Mouse (Mus musculus) spleen, postnatal 36 days (tissue): ENCODE data around the gene Atg4a-ps.

Source experiments
- DNase-seq, 2 experiments: peaks; one replicate each; pipeline ENCODE4 v3.0.0; 2022; ENCODE audit warnings: low spot score in 2 of 2, mixed read lengths in 1 of 2

Gene Atg4a-ps

DNA sequence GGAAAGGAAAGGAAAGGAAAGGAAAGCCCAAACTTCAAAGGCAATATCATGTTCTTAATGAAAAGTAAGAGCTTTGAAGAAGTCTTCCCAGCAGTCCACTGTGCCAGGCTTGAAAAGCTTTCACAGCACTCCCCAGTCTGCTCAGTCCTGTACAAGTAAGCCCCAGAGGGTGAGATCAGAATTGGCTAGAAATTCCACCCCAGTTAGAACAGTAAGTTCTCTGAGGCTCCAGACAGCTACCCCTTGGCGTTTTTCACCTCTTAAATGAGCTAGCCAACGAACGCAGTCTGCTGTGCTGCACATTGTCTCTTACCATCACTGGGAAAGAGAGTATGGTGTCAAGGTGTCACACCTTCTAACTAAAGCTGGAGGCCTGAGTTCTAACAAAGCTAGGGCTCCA lies 18.2 kb downstream of the Atg4a-ps start:
- no peak for DNase-seq

DNA sequence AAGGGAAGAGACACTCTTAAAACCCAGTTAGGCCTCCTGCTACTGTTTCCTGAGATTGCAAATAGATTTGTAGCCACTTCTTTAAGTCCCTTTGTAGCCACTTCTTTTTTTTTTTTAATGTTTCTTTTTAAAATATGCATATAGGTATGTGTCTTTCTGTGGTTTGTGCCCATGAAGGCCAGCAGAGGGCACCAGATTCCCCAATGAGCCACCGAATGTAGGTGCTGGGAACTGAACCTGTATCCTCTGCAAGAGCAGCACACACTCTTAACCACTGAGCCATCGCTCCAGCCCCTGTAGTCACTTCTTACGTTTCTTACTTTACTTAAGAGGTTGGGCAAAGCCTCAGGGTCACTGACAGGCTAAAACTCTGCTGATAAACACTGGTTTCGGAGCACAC lies 19.4 kb downstream of the Atg4a-ps start:
- no peak for DNase-seq

DNA sequence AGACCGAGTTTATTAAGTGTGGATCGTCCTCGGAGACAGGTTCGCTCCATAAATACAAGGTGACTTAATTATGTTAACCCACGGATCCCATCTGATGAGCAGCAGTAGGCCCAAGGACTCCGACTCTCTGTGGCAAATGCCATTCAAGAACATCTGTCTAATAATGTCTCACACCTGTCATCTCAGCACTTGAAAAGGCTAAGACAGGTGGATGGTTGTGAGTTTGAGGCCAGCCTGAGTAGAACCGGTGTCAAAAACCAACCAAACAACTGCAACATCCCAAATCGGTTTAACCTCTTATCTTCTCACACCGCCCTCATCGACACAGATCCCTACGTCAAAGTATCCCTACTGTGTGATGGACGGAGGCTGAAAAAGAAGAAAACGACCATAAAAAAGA lies 20.7 kb downstream of the Atg4a-ps start:
- DNase-seq = no peak

DNA sequence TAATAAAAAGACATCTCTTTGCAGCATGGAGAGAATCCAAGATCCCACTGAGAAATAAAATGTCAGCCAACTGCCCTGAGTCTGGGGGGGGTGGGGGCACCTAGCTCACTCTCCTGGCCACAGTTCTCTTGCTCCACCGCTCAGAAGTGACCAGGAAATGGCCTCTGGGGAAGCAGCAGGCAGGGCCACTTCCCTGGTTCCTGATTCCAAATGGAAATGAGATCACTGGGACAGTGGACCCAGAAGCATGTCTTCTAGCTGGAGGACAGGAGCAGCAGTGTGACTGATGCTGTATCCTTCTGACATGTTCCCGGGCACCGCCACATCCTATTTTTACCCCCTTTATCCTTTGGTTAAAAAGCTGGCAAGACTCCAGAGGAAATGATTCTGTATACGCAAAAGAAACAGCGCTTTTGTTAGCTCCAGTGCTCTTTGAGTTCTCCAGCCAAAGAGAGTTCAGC lies 21.2 kb downstream of the Atg4a-ps start:
- DNase-seq = no peak

DNA sequence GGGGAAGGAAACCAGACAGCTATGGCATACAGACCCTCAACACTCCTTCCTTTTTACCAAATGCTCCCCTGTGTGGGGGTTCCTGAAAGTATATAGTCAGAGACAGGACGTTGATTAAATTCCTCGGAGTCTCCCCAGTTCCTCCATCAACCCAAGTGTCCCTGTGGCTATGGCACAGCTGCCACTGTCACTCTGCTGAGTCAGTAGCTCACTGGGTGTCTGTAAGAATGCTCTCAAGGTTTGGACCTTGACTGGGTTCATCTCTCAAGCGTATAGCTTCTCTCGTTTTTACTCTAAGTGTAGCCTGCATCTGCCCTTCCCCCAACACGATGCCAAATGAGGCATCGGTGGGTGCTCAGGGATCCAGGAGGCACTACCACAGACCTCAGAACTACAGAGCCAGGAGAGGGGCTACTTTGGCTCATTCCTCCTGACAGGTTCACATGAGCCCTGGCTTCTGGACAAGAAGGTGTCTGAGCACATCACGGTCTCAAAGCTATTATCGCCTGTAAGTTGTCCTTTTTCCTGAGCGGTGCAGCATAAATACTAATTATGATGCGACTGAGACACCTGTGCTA lies 21.9 kb downstream of the Atg4a-ps start:
- DNase-seq = no peak

DNA sequence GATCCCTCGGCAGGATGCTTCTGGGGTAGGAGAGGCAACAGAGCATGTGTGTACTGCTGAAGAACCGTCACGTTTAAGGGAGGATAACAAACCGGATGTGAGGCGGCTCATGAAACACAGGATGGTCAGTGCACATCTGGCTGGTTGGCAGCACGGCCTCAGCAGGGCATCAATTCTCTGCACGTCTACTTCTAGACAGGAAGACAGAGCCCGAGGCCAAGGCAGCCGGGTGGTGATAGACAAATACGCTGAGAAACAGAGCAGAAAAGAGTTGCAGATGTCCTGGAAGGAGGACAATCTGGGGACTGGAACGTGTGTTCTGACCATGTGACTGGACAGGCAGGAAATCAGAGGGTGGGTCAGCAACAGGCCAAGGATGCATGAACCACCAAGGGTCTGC lies 25.8 kb downstream of the Atg4a-ps start:
- DNase-seq = no peak

DNA sequence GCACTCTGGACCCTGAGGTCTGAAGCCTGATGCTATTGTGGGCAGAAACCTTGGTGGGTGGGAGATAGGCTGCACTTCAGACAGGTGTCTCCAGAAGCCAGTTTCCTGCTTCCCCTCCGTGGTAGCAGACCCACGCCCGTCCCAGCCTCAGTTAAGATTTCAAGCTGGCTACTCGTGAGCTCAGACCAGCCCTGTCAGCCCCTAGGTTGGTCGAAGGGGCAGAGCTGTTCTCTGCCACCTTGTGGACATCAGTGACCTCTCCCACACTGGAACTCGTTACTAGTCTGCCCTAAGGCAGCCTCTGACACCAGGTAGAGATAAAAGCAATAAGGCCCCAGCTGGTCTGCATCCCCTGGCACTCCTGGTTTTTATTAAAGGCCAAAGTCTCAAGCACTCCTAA lies 28.9 kb downstream of the Atg4a-ps start:
- DNase-seq = no peak

DNA sequence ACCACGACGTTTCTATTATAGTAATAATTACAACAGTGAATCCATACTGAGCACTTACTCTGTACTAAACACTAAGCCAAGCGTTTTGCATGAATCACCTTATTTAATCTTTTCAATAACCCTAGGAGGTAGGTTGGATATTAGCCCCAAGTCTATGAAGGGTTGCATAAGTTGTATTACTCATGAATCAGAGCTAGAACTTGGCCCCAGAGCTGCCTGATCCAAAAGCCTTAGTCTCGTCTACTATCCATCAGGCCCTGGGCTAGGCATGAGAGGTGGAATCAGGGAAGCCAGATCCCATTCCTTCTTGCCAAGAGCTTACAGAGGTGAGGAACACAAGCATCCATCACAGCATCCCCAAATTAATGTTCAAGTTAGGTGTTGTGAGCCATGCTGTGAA lies 30.2 kb downstream of the Atg4a-ps start:
- DNase-seq = no peak

DNA sequence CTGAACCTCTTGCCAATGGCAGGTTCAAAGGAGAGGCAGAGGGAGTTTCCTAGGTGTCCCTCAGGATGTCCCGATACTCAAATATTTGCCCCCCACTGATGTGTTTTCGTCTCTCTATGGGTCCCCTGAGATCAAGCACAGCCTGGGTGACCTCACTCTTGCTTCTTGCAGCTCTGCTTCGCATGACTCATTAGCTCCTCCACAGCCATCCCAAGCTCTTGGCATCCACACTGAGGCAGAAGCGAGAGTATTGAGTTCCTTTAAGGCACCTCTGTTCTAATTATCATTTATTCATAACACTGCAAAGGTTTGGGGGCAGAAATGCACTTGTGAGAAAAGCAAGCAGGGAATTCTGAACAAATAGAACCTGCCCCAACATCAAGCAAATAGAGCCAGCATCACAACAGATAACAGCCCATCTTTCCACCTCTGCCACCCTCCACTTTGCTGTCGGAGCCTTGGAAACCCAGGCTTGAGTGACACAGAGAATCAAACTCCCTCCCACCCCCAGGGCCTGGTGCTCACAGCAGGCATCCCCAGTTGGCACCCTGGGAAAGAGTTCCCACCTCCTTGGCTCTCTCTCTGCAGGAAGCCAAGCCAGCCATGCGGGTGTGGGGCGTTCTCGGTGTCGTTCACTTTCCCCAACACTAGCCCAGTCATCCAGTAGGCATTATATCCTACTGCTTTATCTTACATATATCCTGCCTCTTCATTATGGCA lies 33.1 kb downstream of the Atg4a-ps start:
- no peak for DNase-seq

DNA sequence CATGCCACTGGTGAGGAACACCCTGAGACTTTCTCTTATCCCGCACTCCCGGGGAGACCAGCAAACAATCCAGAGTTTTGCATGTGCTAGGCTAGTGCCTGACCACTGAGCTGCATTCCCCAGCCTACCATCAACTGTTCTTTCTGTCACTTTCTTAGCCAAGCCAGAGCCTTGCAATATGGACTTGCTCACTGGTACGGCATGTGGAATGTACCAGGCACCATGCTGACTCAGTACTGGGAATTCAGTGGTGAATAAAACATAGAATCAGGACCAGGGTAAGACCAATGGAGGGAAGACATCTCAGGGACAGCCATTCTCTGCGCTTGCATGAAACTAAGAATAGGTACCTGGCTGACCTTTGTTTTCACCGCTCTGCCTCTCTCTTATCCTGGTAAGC lies 35.6 kb downstream of the Atg4a-ps start:
- no peak for DNase-seq

DNA sequence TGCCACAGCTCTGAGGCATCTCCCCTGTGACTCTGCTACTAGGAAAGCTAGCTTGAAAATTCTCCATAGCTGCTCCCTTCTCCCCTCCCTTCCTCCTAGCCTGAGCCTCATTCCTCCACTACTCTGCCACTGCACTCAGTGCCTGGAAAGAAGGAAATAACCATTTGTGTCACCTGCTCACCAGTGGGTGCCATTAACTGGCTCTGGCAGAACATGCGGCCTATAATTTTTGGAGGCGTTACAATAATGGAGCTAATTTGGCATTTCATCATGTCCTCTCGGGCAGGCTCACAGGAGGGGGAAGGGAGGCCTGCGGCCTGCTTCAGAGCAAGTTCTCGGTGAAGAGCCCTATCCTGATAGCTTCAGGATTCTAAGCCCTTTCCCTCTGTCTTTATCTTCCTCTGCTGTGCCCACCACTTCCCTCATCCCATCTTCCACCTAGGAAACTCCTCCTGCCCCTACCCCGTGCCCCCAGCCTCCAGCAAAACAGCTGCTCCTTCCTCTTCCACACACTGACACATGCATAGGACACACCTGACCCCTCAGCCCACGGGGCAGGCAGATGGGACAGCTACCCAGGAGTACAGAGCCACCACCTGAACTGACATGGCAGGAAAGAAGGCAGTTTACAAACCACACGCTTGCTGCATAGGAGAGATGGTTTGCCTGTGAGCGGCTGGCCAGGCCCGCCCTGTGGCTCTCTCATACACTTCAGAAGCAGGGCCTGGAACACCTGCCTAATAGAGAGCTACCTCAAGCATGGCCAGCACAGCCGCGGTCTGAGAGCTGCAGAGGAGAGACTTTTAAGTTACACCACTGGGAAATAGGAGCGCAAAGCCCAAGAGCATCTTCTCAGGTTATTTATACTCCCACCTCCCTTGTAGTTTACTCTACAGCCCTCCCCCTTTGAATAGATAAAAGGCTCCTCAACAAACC lies 38.9 kb downstream of the Atg4a-ps start:
- DNase-seq = no peak

DNA sequence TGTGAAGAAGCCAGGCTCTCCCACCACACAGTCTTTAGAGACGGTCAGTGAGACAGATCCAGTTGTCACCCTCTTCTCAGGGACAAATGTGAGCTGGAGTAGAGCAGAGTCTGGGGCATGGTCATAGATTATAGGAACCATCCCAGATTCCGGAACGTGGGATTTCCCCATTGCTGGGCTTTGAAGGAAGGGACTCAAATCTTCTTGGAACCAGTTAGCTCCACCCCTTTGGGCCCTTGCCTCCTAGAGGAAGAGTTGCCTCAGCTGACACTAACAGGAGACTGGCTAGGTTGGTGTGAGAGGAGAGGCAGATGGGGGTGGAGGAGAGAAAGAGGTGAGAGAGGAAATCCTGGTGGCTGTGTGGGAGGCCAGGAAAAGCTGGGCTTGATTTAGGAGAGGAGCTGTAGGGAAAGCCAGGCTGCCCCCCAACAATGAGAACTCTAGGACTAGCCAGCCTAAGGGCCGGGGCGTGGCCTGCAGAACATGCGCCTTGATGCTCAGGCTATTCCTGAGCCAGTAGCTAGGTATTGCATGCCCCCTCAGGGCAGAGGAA lies 39.7 kb downstream of the Atg4a-ps start:
- DNase-seq = no peak

DNA sequence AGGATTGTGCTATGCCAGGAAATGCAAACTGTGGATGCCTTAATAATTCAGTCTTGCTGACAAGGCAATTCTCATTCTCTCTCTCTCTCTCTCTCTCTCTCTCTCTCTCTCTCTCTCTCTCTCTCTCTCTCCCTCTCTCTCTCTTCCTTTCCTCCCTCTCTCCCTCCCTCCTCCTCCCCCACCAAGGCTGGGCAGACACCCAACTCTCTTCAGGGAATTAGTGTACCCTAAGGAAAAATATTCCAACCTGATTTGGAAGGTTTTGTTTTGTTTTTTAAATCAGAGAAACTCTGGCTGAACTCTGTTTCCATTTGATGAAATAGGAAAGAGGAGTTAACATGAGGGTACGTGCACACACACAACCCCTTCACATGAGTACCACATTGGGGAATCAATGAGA lies 44.3 kb downstream of the Atg4a-ps start:
- no peak for DNase-seq

DNA sequence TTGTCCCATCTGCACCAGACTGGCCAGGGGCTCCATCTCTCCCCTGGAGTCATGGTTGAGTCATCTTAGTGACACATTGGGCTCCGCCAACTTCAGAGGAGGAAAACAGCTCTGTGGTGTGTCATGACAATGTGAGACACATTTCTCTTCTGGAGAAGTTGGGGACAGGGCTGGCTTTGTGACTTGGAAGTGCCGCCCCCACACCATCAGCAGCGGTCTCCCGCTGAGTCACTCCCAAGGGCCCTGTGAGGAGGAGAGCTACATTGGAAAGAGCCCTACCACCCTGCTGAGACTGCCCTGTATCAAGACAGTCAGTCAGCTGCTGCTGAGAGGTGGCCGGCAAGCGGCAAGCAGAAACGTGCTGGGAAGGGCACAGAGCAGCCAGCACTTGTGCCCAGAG lies 44.9 kb downstream of the Atg4a-ps start:
- no peak for DNase-seq

DNA sequence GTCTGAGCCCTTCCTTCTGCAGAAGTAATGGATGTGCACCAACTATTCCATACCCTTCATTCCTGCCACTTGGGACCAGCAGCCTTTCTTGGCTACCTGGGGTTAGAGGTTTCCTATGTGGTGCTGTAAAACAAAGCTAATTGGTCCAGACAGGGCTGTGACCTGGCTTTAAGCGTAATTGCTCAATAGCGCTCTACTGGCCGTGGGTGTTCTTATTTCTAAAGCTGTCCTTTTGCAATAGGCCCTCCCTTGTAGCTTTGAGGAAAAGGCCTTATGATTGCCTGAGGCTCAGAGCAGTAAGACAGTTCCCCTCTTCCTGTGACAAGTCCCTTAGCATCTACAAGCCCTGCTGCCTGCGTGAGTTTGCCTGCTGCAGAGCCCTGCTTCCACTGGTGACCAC lies 48.3 kb downstream of the Atg4a-ps start:
- DNase-seq = no peak

DNA sequence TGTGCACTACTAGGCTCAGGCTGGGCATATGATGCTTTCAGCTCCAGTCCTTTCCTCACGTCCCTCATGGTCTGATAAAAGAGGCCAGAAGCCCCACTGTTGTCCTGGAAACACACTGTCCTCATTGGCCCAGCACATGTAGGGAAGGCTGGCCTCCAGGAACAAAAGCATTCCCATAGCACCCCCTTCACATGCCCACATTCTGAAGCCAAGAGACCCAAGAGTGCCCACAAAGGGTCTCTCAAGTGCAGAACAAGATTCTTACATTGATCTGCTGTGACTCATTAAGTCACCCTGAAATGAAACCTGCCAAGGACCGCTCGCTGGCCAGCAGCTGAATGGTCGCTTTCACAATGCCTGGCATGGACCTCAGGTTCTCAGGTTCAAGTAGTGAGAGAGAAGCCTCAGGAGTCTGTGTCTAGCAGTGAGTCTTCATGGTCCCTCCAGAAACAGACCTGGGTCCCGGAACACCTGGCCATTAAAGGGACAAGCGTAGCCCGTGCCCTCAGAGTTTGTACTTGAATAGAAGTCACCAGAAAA lies 50.5 kb downstream of the Atg4a-ps start:
- no peak for DNase-seq
